Mouse (Mus musculus) heart, embryonic 13.5 days (tissue): ENCODE data around the gene Cdh20. TPM values are rescaled to one million over a fixed set of nuclear protein-coding genes. Genes with fewer than 3 reads are reported as not detected.

Source experiments
- ATAC-seq: fragments of 200-750 bp; cut with Nextera tagmentation; 2 replicates; pipeline ENCODE4 v1.8.0; 2017; ENCODE audit warnings: moderate TSS enrichment; ENCODE audit not compliant: insufficient number of reproducible peaks, low FRiP score, low TSS enrichment; ENCODE audit errors: extremely low read depth
- H3K27ac ChIP-seq: fragments of 300-500 bp; sonication (generic); replicated peaks from 2 replicates; pipeline ENCODE4 v1.5.1; 2015; ENCODE audit warnings: moderate library complexity, mild to moderate bottlenecking, inconsistent platforms
- H3K27me3 ChIP-seq: fragments of 300-500 bp; sonication (generic); replicated peaks from 2 replicates; pipeline ENCODE4 v1.6.1; 2015; ENCODE audit warnings: mild to moderate bottlenecking, inconsistent platforms
- H3K36me3 ChIP-seq: fragments of 300-500 bp; sonication (generic); 2 replicates; pipeline ENCODE4 v1.6.1; 2015; ENCODE audit warnings: mild to moderate bottlenecking, inconsistent platforms
- H3K4me1 ChIP-seq: fragments of 300-500 bp; sonication (generic); 2 replicates; pipeline ENCODE4 v1.6.1; 2015; ENCODE audit warnings: inconsistent platforms
- H3K4me2 ChIP-seq: fragments of 300-500 bp; sonication (generic); 2 replicates; pipeline ENCODE4 v1.6.1; 2015; ENCODE audit warnings: inconsistent platforms, mild to moderate bottlenecking, moderate library complexity
- H3K4me3 ChIP-seq: fragments of 300-500 bp; sonication (generic); 2 replicates; pipeline ENCODE4 v1.5.1; 2015; ENCODE audit warnings: moderate library complexity, mild to moderate bottlenecking, inconsistent platforms
- H3K9ac ChIP-seq: fragments of 300-500 bp; sonication (generic); 2 replicates; pipeline ENCODE4 v1.6.1; 2015; ENCODE audit warnings: inconsistent platforms, mild to moderate bottlenecking, moderate library complexity
- H3K9me3 ChIP-seq: fragments of 300-500 bp; sonication (generic); 2 replicates; pipeline ENCODE4 v1.6.1; 2016; ENCODE audit warnings: inconsistent platforms
- WGBS: fragments of 180-500 bp; shearing (Covaris S2); methylation state at CpG from one replicate; pipeline ENCODE4 v1.1.7; 2015; ENCODE audit warnings: mixed read lengths; 5-methylcytosine and 5-hydroxymethylcytosine counted together
- polyA plus RNA-seq: library from polyadenylated mRNA; unstranded; fragments of >200 nt; fragmentation: Nextera tagmentation; extraction: Ambion mirVana; gene quantifications from 2 replicates; pipeline ENCODE4 v1.2.1, GENCODE M21; 2015

The Cdh20 gene
- polyA plus RNA-seq, 1 experiment from 2014 or later, result 1.5 TPM

DNA sequence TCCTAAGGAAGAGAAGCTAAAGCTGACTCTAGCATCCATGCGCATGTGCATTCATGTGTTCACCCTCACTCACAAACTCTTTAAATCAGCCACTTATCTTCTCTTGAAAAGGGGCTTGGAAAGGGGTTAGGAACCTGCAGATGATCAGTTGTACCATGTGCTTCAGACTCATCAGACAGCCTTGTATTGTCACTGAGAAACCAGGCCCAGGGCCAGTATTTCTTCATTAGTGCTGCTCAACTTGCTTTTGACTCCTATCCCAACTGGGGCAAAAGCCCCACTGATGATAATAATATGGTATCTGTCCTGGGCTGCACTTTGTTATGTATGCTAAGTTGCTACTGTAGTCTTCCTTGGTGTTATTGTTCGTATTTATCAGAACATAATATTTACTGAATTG lies 38.9 kb downstream of the Cdh20 start:
- Histone ChIP-seq H3K4me1 (no peaks in the 10 kb centered on the region), H3K9ac (no peak overlapping the region), H3K36me3 (no peaks in the 10 kb centered on the region), H3K9me3 (no peaks in the 10 kb centered on the region), H3K27ac (no peak overlapping the region), H3K4me3 (no peak overlapping the region), H3K27me3 (no peaks in the 10 kb centered on the region), H3K4me2 (no peak overlapping the region)
- ATAC-seq, result no peak
- 83% methylated on average over 2 of the region's 2 CpGs for WGBS

DNA sequence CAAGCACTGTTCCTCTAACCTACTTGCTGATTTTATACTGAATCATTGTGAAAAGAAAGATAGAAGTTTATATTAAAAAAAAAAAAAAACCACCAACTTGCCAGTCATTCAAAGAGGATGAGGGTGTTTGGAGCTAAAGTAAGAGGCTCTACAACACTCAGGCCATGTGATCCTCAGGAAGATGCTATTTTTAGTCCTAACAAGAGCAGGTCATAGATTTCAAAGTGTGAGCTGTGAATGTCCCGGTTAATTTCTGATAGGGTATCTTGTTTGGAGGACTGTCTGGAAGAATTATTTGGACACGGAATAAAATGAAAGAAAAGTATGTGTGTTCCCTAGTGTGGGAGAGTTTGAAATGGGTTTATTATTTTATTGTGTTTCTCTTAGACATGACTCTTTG lies 49.2 kb downstream of the Cdh20 start:
- H3K36me3 ChIP-seq, result no peaks in the 10 kb centered on the region
- 14% methylated on average over 2 of the region's 2 CpGs for WGBS
- H3K27ac ChIP-seq, result peak overlapping the region; percentile 79
- H3K9me3 ChIP-seq, result no peaks in the 10 kb centered on the region
- H3K9ac ChIP-seq, result no peak overlapping the region
- H3K4me1 ChIP-seq, result peaks cover 33% of the 10 kb centered on the region
- no peak for ATAC-seq
- H3K4me3 ChIP-seq, result no peak overlapping the region
- H3K4me2 ChIP-seq, result no peak overlapping the region
- H3K27me3 ChIP-seq, result no peaks in the 10 kb centered on the region

DNA sequence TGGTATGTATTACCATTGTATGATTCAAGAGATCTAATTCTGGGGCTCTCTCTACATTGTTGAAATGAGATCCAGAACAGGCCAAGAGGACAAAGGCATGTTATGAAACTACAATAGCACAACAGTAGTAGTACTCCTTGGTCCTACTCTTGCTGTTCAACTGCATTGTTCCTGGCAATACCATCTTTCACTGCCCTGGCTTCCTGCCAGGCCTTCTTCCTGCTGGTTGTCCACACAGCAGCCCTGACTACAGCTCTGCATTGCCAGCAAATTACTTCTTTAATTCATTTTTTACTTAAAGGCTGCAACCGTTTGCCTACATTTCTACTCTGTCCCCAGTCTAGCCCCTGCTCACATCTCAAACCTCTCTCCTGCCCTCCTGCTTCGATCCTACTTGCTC lies 59.8 kb downstream of the Cdh20 start:
- Histone ChIP-seq H3K27me3 (no peaks in the 10 kb centered on the region), H3K9me3 (no peaks in the 10 kb centered on the region), H3K4me3 (no peak overlapping the region), H3K9ac (no peak overlapping the region), H3K36me3 (no peaks in the 10 kb centered on the region), H3K4me1 (no peaks in the 10 kb centered on the region), H3K27ac (no peak overlapping the region), H3K4me2 (no peak overlapping the region)
- 77% methylated on average over 2 of the region's 2 CpGs for WGBS
- ATAC-seq, result no peak

DNA sequence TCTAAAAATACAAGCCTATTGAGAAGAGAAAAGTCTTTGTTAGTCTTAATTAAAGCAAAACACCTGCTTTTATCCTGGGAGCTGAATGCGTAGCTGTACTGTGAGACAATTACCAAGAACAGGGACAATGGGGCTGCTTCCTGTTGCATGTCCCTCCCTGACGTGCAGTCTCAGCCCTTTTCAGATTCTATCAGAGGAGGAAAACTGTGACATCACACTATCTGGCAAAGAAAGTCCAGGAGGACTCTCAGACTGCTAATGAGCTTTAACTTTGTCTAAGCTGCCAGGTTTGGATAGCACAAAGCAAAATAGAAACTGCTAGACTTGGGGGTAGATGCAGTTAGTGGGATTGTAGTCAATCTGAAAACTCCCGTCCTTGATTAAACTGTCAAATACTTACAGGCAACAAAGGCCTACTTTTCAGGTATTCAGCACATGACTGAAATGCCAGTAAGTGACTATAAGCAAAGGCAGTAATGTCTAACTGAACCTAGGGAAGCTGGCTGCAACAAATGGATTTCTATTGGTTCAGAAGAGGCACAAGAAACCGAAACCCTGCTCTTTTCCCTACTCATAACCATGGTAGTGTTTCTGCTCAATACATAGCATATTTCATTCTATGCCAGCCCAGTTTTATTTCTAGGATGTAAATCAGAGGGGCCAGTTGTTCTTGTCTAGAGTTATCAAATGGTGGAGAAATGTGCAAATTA lies 70.0 kb downstream of the Cdh20 start:
- Histone ChIP-seq H3K27me3 (no peaks in the 10 kb centered on the region), H3K9me3 (no peaks in the 10 kb centered on the region), H3K27ac (no peak overlapping the region), H3K9ac (no peak overlapping the region), H3K4me2 (no peak overlapping the region), H3K36me3 (no peaks in the 10 kb centered on the region), H3K4me3 (no peak overlapping the region), H3K4me1 (no peaks in the 10 kb centered on the region)
- WGBS, result 63% methylated on average over 4 of the region's 4 CpGs
- no peak for ATAC-seq

DNA sequence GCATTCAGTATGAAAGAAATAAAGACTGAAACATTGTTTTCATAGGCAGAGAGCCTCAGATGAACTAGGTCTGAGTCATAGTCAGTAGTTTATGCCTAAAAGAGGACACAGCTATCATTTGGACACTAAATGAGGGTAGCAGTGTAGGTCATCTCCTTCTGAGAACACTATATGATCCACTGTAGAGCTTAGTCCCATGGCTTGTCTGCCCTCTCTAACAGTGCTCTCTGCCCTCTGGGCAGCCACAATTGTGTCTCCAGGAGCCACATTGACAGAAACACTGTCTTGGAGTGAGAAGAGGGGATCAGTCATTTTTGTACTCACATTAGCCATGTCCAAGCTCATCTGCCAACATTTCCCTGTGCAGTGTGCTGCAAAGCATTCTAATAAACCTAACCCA lies 70.7 kb downstream of the Cdh20 start:
- Histone ChIP-seq H3K4me2 (no peak overlapping the region), H3K27ac (no peak overlapping the region), H3K9ac (no peak overlapping the region), H3K27me3 (no peaks in the 10 kb centered on the region), H3K9me3 (no peaks in the 10 kb centered on the region), H3K4me3 (no peak overlapping the region), H3K36me3 (no peaks in the 10 kb centered on the region), H3K4me1 (no peaks in the 10 kb centered on the region)
- no peak for ATAC-seq

DNA sequence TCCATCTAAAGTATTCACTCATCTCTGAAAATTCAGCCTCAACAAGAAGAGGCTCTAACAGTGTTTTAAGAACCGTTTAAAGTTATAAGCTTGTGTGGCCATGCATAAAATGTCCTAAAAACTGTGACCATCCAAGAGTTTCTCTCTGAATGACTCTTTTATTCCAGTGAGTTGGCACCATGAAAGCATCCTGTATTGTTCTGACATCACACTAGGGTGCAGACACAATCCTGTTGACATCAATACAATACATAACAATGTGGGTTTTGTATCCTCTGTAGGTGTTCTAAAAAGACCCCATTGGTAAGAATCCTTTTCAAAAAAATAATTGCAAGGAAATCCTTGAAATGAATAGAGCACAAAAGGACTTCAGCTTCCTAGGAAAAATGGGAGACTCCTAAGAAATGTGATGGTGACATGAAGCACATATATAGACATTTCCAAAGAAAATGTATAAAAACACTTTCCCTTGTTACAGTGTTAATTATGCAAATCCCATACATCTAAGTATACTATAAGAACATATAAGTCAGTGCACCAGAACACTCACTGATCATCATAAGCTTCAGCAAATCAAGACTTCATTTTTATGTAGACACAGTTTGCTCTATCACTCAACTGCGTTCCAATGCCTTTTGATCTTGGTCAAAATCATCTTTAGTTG lies 80.1 kb downstream of the Cdh20 start:
- H3K4me3 ChIP-seq, result no peak overlapping the region
- WGBS, result 69% methylated on average over 2 of the region's 2 CpGs
- H3K4me1 ChIP-seq, result no peaks in the 10 kb centered on the region
- H3K9me3 ChIP-seq, result no peaks in the 10 kb centered on the region
- H3K27me3 ChIP-seq, result no peaks in the 10 kb centered on the region
- H3K4me2 ChIP-seq, result no peak overlapping the region
- ATAC-seq, result no peak
- no peak overlapping the region for H3K9ac ChIP-seq
- H3K36me3 ChIP-seq, result no peaks in the 10 kb centered on the region
- H3K27ac ChIP-seq, result no peak overlapping the region

DNA sequence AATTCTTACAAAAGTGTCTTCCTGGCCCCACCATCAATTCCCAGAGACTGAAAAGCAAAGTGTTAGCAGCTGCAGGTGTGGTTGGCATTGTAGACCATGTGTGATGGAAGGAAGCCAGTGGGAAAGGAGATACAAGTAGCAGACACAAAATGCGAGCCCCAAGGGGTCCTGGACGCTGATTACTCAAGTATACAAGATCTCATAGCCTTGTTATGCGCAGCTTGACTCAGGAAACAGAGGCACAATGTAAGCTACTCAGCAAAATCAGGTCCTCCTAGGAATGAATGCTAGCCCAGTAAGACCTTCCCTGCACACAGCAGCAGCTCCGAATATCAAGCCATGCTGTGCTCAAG lies 80.6 kb downstream of the Cdh20 start:
- no peaks in the 10 kb centered on the region for H3K36me3 ChIP-seq
- no peak overlapping the region for H3K4me3 ChIP-seq
- H3K9ac ChIP-seq, result no peak overlapping the region
- ATAC-seq, result no peak
- 67% methylated on average over 4 of the region's 4 CpGs for WGBS
- H3K4me2 ChIP-seq, result no peak overlapping the region
- H3K27me3 ChIP-seq, result no peaks in the 10 kb centered on the region
- H3K4me1 ChIP-seq, result no peaks in the 10 kb centered on the region
- no peak overlapping the region for H3K27ac ChIP-seq
- H3K9me3 ChIP-seq, result no peaks in the 10 kb centered on the region

DNA sequence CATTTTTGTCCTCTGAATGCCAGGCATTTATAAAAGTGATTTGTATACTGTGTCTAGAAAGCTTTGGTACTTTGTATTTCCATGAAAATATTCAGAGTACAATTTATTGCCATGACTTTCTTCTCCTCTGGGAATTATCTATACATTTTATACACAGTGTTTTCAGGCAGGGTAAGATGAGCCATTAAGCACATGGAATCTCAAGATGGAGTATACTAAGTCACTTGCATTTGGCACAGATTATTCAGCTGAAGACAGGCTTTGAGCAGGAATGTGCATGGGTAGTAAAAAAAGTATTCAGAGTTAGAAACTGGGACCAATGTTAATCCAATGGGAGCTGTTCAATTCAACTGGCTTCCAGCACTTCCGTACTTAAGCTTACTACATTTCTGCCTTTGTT lies 109.1 kb downstream of the Cdh20 start:
- Histone ChIP-seq H3K36me3 (no peaks in the 10 kb centered on the region), H3K9ac (no peak overlapping the region), H3K27ac (no peak overlapping the region), H3K9me3 (no peaks in the 10 kb centered on the region), H3K4me1 (no peaks in the 10 kb centered on the region), H3K27me3 (no peaks in the 10 kb centered on the region), H3K4me2 (no peak overlapping the region), H3K4me3 (no peak overlapping the region)
- no peak for ATAC-seq
- 88% methylated on average over 1 of the region's 1 CpGs for WGBS

DNA sequence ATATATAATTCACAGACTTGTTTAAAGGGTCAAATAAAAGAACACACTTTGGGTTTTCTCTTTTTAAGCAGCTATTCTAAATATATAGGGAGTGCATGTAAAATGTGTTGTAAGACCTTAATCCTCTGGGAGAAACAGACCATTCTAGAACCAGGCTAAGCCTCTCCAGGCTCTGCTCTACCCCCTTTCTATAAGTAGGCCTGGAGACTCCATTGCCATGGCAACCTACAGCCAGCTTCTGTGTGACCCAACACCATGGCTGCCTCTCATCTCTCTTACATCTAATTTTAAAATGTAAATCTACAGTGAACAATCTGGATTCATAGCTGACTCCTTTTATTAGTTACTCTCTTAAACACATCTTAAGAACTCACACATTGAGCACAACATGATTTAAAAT lies 133.5 kb downstream of the Cdh20 start:
- Histone ChIP-seq H3K36me3 (no peaks in the 10 kb centered on the region), H3K27me3 (no peaks in the 10 kb centered on the region), H3K4me3 (no peak overlapping the region), H3K27ac (no peak overlapping the region), H3K9me3 (no peaks in the 10 kb centered on the region), H3K4me1 (no peaks in the 10 kb centered on the region), H3K9ac (no peak overlapping the region), H3K4me2 (no peak overlapping the region)
- no peak for ATAC-seq

DNA sequence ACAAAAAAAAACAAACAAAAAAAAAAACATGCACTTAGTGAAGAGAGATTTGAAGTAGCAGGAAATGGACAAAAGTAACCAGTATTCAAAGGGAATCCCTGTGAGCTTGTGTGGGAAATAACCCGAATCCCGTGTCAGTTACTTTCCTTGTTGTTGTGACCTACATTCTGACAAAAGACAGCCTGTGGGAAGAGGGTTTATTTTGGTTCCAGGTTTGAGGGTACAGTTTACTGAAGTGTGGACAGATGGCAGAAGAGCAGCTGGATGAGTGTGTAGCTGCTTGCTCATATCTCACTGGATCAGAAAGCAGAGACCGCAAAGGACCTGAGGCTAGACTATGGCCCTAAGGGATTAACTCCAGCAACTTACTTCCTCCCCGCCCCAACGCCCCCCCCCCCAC lies 135.1 kb downstream of the Cdh20 start:
- no peak for ATAC-seq
- H3K4me1 ChIP-seq, result no peaks in the 10 kb centered on the region
- no peaks in the 10 kb centered on the region for H3K27me3 ChIP-seq
- no peaks in the 10 kb centered on the region for H3K36me3 ChIP-seq
- no peak overlapping the region for H3K27ac ChIP-seq
- no peak overlapping the region for H3K4me3 ChIP-seq
- H3K9me3 ChIP-seq, result no peaks in the 10 kb centered on the region
- 57% methylated on average over 5 of the region's 5 CpGs for WGBS
- no peak overlapping the region for H3K4me2 ChIP-seq
- H3K9ac ChIP-seq, result no peak overlapping the region

DNA sequence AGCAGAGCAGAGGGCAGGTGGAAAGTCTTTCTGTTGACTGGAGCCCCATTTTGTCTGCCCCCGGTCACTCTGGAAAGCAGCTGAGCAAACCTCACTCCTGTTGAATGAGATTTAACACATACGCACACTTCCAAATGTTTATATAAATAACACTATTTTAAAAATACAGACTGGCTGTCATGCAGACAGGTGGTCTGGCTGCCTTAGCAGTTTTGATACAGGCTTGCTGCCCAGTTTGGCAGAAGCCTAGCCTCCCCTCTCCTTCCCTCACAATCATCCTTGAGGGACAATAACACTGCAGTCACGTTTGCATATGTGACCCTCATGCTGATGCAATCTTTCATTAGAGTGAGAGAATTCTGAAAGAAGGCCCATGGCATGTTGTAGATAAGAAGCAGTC lies 144.1 kb downstream of the Cdh20 start:
- no peak for ATAC-seq
- Histone ChIP-seq H3K36me3 (no peaks in the 10 kb centered on the region), H3K27me3 (no peaks in the 10 kb centered on the region), H3K4me3 (no peak overlapping the region), H3K4me2 (no peak overlapping the region), H3K4me1 (no peaks in the 10 kb centered on the region), H3K27ac (no peak overlapping the region), H3K9ac (no peak overlapping the region), H3K9me3 (no peaks in the 10 kb centered on the region)
- 52% methylated on average over 3 of the region's 3 CpGs for WGBS

DNA sequence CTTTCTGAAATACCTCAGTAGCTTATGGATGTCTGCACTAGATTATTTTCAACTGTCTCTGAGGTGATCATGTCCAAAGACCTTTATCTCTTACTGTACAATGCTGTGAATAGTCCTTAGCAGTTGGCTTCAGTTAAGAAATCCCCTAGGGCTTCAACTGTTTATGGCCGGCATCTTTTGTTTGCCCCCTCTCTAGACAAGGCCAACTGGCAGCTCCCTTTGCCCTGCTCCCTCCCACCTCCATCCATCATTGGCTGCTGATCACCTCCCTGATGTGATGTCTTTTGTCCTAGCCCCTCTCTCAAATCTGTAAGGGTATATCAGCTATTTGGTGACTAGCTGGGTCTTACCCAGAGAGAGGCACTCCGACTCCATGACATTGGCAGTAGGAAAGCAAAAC lies 148.2 kb downstream of the Cdh20 start:
- no peaks in the 10 kb centered on the region for H3K27me3 ChIP-seq
- H3K36me3 ChIP-seq, result no peaks in the 10 kb centered on the region
- H3K9ac ChIP-seq, result no peak overlapping the region
- H3K4me2 ChIP-seq, result no peak overlapping the region
- no peak overlapping the region for H3K27ac ChIP-seq
- no peak for ATAC-seq
- H3K4me1 ChIP-seq, result no peaks in the 10 kb centered on the region
- H3K9me3 ChIP-seq, result no peaks in the 10 kb centered on the region
- H3K4me3 ChIP-seq, result no peak overlapping the region
- WGBS, result 83% methylated on average over 2 of the region's 2 CpGs
